In the genomic region with DNA sequence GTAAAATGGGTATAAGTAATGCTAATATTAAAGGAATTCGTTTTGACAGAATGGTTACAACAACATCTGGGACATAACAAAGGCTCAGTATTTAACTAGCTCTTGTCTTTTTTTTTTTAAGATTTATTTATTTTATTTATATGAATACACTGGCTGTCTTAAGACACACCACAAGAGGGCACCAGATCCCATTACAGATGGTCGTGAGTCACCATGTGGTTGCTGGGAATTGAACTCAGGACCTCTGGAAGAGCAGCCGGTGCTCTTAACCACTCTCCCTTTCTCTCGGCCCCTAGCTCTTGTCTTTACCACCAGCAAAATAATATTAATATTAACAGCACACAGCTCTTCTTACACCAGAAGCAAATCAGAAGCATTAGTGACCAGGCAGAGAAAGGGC, we compare ENCODE assay signal across 12 mouse cellular contexts. TPM values are rescaled to one million over a fixed set of nuclear protein-coding genes. Genes with fewer than 3 reads are reported as not detected.
A peak's percentile ranks its signal among the peaks of the same experiment; 100 is the strongest.
DNase-seq lines count a peak whose midpoint lies in the region; ATAC-seq and TF ChIP-seq lines count a peak whose summit lies in the region.
"Had no signal": no experiment of that assay in that cellular context is flagged by ENCODE, and none has a peak within 500 bp of the region (broad histone marks: within the 10 kb centered on the region; RNA-seq: fewer than 3 reads in every experiment).

No protein-coding gene starts in this region.

- no peak overlapping the region for H3K4me3 ChIP-seq in forebrain, embryonic 12.5 days (replicated peaks)
- no peak overlapping the region for H3K4me3 ChIP-seq in forebrain, embryonic 11.5 days (ENCODE audit: low read depth, low read length)
- no peak overlapping the region for H3K4me3 ChIP-seq in lung, postnatal 0 days (ENCODE audit: low read depth, low read length)
- H3K4me3 ChIP-seq in forebrain, embryonic 14.5 days (ENCODE audit: low read depth, low read length): no peak overlapping the region
- no peak overlapping the region for H3K4me3 ChIP-seq in small intestine, adult 2 months (ENCODE audit: low read depth, low read length)

- no peak for ATAC-seq in forebrain, embryonic 12.5 days (ENCODE audit: low FRiP score)
- no peak for ATAC-seq in forebrain, embryonic 11.5 days (replicated peaks; ENCODE audit: low FRiP score)
- no peak for ATAC-seq in lung, postnatal 0 days
- ATAC-seq in forebrain, embryonic 14.5 days: no peak

- no peak overlapping the region for H3K4me2 ChIP-seq in forebrain, embryonic 12.5 days
- H3K4me2 ChIP-seq in forebrain, embryonic 11.5 days (ENCODE audit: low read depth, low read length, severe bottlenecking): no peak overlapping the region
- H3K4me2 ChIP-seq in lung, postnatal 0 days (replicated peaks; ENCODE audit: low read depth, low read length): no peak overlapping the region
- peak overlapping the region; percentile 63; the same call in 1 of the 2 replicates for H3K4me2 ChIP-seq in forebrain, embryonic 14.5 days (ENCODE audit: low read length)

- H3K9me3 ChIP-seq in forebrain, embryonic 12.5 days: no peaks in the 10 kb centered on the region
- H3K9me3 ChIP-seq in forebrain, embryonic 11.5 days (ENCODE audit: control insufficient read depth, low read length): no peaks in the 10 kb centered on the region
- H3K9me3 ChIP-seq in lung, postnatal 0 days (ENCODE audit: low read length): no peaks in the 10 kb centered on the region
- H3K9me3 ChIP-seq in forebrain, embryonic 14.5 days (replicated peaks; ENCODE audit: control insufficient read depth, low read length): no peaks in the 10 kb centered on the region

- TF ChIP-seq EP300 in lung, postnatal 0 days (IDR thresholded peaks at IDR 0.05): no peak

- peak; percentile 41 for TF ChIP-seq CTCF in lung, postnatal 0 days (IDR thresholded peaks at IDR 0.05)
- peak; percentile 33; the same call in 1 of the 2 replicates for TF ChIP-seq CTCF in small intestine, adult 2 months (IDR thresholded peaks at IDR 0.05; ENCODE audit: extremely low read depth, insufficient read length, insufficient replicate concordance, low read depth, low read length)

- no peak for DNase-seq in forebrain, embryonic 11.5 days (ENCODE audit: low spot score)
- DNase-seq in lung, postnatal 0 days (ENCODE audit: low spot score): no peak
- no peak for DNase-seq in lung, postnatal 14 days
- no peak for DNase-seq in forebrain, embryonic 14.5 days (ENCODE audit: low spot score)
- DNase-seq in gastrocnemius, adult 8-10 months (ENCODE audit: low spot score in 2 of 2): no peak
- DNase-seq in adrenal gland, adult 18-20 months (ENCODE audit: low spot score in 2 of 2): no peak
- DNase-seq: adrenal gland, postnatal 25 days; kidney, postnatal 14 days; left cerebral cortex, postnatal 4 days; thymus, postnatal 14 days had no signal

- peaks cover 16% of the 10 kb centered on the region for H3K4me1 ChIP-seq in forebrain, embryonic 12.5 days
- H3K4me1 ChIP-seq in forebrain, embryonic 11.5 days (replicated peaks; ENCODE audit: control insufficient read depth, insufficient read depth, low read length): peaks cover 10% of the 10 kb centered on the region; the same call in 1 of the 2 replicates
- peaks cover 3% of the 10 kb centered on the region; the same call in 1 of the 2 replicates for H3K4me1 ChIP-seq in lung, postnatal 0 days (ENCODE audit: insufficient read depth, low read depth, low read length)
- peaks cover 10% of the 10 kb centered on the region for H3K4me1 ChIP-seq in forebrain, embryonic 14.5 days (ENCODE audit: control insufficient read depth, insufficient read depth, low read length)
- peaks cover 12% of the 10 kb centered on the region; the same call in 1 of the 2 replicates for H3K4me1 ChIP-seq in small intestine, adult 2 months (ENCODE audit: control insufficient read depth, insufficient read depth, insufficient read length, low read length)

- H3K27me3 ChIP-seq in forebrain, embryonic 12.5 days: 0 out of 2 replicates have a peak, but pooled peaks cover 6% of the 10 kb centered on the region
- no peaks in the 10 kb centered on the region for H3K27me3 ChIP-seq in forebrain, embryonic 11.5 days (ENCODE audit: control insufficient read depth, insufficient read depth, low read length)
- no peaks in the 10 kb centered on the region for H3K27me3 ChIP-seq in lung, postnatal 0 days (replicated peaks; ENCODE audit: insufficient read depth, low read length)
- H3K27me3 ChIP-seq in forebrain, embryonic 14.5 days (replicated peaks; ENCODE audit: control insufficient read depth, insufficient read depth, low read length): no peaks in the 10 kb centered on the region
- H3K27me3 ChIP-seq in small intestine, adult 2 months (ENCODE audit: control insufficient read depth, insufficient read depth, low read length): no peaks in the 10 kb centered on the region

- H3K27ac ChIP-seq in forebrain, embryonic 12.5 days: peak overlapping the region; percentile 90; the same call in 1 of the 2 replicates
- no peak overlapping the region for H3K27ac ChIP-seq in forebrain, embryonic 11.5 days (ENCODE audit: low read depth, low read length)
- H3K27ac ChIP-seq in lung, postnatal 0 days (ENCODE audit: low read length): no peak overlapping the region
- H3K27ac ChIP-seq in forebrain, embryonic 14.5 days (ENCODE audit: low read depth, low read length): no peak overlapping the region
- H3K27ac ChIP-seq in small intestine, adult 2 months (ENCODE audit: insufficient read depth, low read depth, low read length): no peak overlapping the region

- peaks cover 15% of the 10 kb centered on the region for H3K36me3 ChIP-seq in forebrain, embryonic 12.5 days (replicated peaks)
- H3K36me3 ChIP-seq in forebrain, embryonic 11.5 days (ENCODE audit: control insufficient read depth, insufficient read depth, low read length): no peaks in the 10 kb centered on the region
- no peaks in the 10 kb centered on the region for H3K36me3 ChIP-seq in lung, postnatal 0 days (ENCODE audit: insufficient read depth, low read length)
- 0 out of 2 replicates have a peak, but pooled peaks cover 9% of the 10 kb centered on the region for H3K36me3 ChIP-seq in forebrain, embryonic 14.5 days (ENCODE audit: control insufficient read depth, insufficient read depth, low read length)
- peaks cover 17% of the 10 kb centered on the region for H3K36me3 ChIP-seq in small intestine, adult 2 months (ENCODE audit: control insufficient read depth, insufficient read depth, low read length)

- TF ChIP-seq POLR2A in small intestine, adult 2 months (IDR thresholded peaks at IDR 0.05; ENCODE audit: low read depth, low read length): no peak

- 62% methylated on average over 4 of the region's 4 CpGs for WGBS in forebrain, embryonic 12.5 days
- WGBS in forebrain, embryonic 11.5 days: 67% methylated on average over 4 of the region's 4 CpGs
- WGBS in lung, postnatal 0 days: 58% methylated on average over 4 of the region's 4 CpGs
- WGBS in forebrain, embryonic 14.5 days: 63% methylated on average over 4 of the region's 4 CpGs
- WGBS in small intestine, adult 2 months: 77% methylated on average over 4 of the region's 4 CpGs

- no peak overlapping the region for H3K9ac ChIP-seq in forebrain, embryonic 12.5 days
- H3K9ac ChIP-seq in forebrain, embryonic 11.5 days (ENCODE audit: low read length): no peak overlapping the region
- no peak overlapping the region for H3K9ac ChIP-seq in lung, postnatal 0 days (replicated peaks; ENCODE audit: low read depth)
- no peak overlapping the region for H3K9ac ChIP-seq in forebrain, embryonic 14.5 days (ENCODE audit: low read length)

RNA-seq across cellular contexts. Expression of gene Rhou, which starts 1.1 kb away (rescaled TPM):
- 7.6 and 7.9 TPM in 2 replicates for polyA plus RNA-seq in forebrain, embryonic 12.5 days (2016; fragmentation: Nextera tagmentation; extraction: Ambion mirVana)
- 8.1 and 9.1 TPM in 2 replicates for polyA plus RNA-seq in forebrain, embryonic 11.5 days (2014; fragmentation: Nextera tagmentation; extraction: Ambion mirVana)
- 5.8 and 8.7 TPM in 2 replicates for polyA plus RNA-seq in lung, postnatal 0 days (2015; fragmentation: Nextera tagmentation; extraction: Ambion mirVana)
- 7.1 and 7.2 TPM in 2 replicates for polyA plus RNA-seq in forebrain, embryonic 14.5 days (2014; fragmentation: Nextera tagmentation; extraction: Ambion mirVana)
- polyA plus RNA-seq in small intestine, adult 2 months (2012; rRNA removed): 18.3 and 35.3 TPM in 2 replicates
- 10 to 100 TPM; 17.9 to 29.8 (median 26.8) TPM for total RNA-seq in gastrocnemius, adult 8-10 months (2022)
- total RNA-seq in adrenal gland, adult 18-20 months (2021): 10 to 100 TPM; 42.5 to 42.8 TPM
